Mouse (Mus musculus) CH12.LX (cell line): Measurements from ENCODE around the gene Zfp758.

Experiments
- CHD2 ChIP-seq: IDR thresholded peaks from 2 replicates; pipeline ENCODE4 v1.6.1; 2011; ENCODE audit warnings: low read length, improper control_type of control experiment
- CTCF ChIP-seq, 2 experiments: IDR thresholded peaks in 1 of 2; conservative IDR thresholded peaks in 1 of 2; 2 replicates each; pipeline ENCODE4 v1.5.1; 2011 to 2012; ENCODE audit warnings: low read depth in 2 of 2, low read length in 2 of 2, improper control_type of control experiment in 1 of 2, inconsistent platforms in 1 of 2, mild to moderate bottlenecking in 1 of 2, moderate library complexity in 1 of 2
- EP300 ChIP-seq: IDR thresholded peaks from 2 replicates; pipeline ENCODE4 v1.6.1; 2011; ENCODE audit warnings: low read length, improper control_type of control experiment
- MEF2A ChIP-seq: IDR thresholded peaks from 2 replicates; pipeline ENCODE4 v1.6.1; 2014; ENCODE audit warnings: low read depth, mild to moderate bottlenecking, inconsistent platforms, low read length, improper control_type of control experiment, borderline replicate concordance
- PAX5 ChIP-seq: IDR thresholded peaks from 2 replicates; pipeline ENCODE4 v1.6.1; 2012; ENCODE audit warnings: low read length, inconsistent platforms, mixed read lengths
- POLR2A ChIP-seq: IDR thresholded peaks from 2 replicates; pipeline ENCODE4 v1.6.1; 2011; ENCODE audit warnings: low read depth, mild to moderate bottlenecking, improper control_type of control experiment, low read length
- TBP ChIP-seq: conservative IDR thresholded peaks from 2 replicates; pipeline ENCODE4 v1.6.1; 2011; ENCODE audit warnings: low read depth, low read length, improper control_type of control experiment
- TCF12 ChIP-seq: IDR thresholded peaks from 2 replicates; pipeline ENCODE4 v1.6.1; 2014; ENCODE audit warnings: low read depth, mild to moderate bottlenecking, inconsistent platforms, low read length, improper control_type of control experiment
- UBTF ChIP-seq: IDR thresholded peaks from 2 replicates; pipeline ENCODE4 v1.6.1; 2012; ENCODE audit warnings: low read depth, mild to moderate bottlenecking, inconsistent platforms, low read length, improper control_type of control experiment, moderate library complexity
- USF1 ChIP-seq: IDR thresholded peaks from 2 replicates; pipeline ENCODE4 v1.6.1; 2014; ENCODE audit warnings: low read depth, mild to moderate bottlenecking, inconsistent platforms, low read length, improper control_type of control experiment
- ZNF384 ChIP-seq: IDR thresholded peaks from 2 replicates; pipeline ENCODE4 v1.6.1; 2012; ENCODE audit warnings: low read depth, low read length, improper control_type of control experiment, inconsistent platforms

DNA sequence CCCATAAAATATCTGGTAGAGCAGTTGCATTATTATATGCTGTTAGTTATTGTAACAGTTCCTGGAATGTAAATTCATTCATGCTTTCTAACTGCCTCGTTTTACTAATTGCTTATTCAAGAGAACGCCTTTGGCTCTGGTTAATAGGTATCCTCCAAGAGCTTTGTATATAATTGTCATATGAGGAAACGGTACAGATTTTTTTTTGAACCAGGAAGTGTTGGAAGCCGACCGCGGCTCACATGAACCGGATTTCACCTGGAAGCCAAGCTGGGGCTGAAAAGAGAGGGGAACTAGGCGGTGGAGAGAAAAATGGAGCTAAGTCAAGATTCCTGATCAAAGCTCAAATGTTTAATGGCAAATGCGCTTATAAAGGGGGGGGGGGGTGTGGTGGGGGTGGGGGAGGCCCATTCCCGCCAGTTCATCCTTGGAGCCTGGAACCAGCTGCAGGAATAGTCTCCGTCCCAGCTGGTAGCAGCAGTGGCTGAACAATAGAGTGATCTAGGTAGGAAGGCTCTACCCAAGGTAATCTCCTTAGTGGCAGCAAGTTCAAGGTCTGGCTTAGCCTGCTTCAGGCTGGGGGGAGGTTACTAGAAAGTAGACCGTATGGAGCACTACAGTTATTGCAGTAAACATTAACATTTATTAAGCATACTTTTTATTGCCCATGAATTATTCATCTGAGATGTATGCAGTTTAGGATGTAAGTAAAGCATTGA is 63.5 kb downstream of the Zfp758 start:
- TF ChIP-seq CTCF (conservative IDR thresholded peaks at IDR 0.05 in 1 of 2, IDR thresholded peaks at IDR 0.05 in 1 of 2; ENCODE audit: low read depth in 2 of 2, low read length in 2 of 2) (no peak), TCF12 (no peak), MEF2A (no peak), USF1 (no peak), POLR2A (no peak), TBP (no peak), PAX5 (no peak), CHD2 (no peak), ZNF384 (peak; percentile 67), UBTF (no peak), EP300 (no peak)
